ENCODE assay signal across 9 mouse cellular contexts in the genomic region with DNA sequence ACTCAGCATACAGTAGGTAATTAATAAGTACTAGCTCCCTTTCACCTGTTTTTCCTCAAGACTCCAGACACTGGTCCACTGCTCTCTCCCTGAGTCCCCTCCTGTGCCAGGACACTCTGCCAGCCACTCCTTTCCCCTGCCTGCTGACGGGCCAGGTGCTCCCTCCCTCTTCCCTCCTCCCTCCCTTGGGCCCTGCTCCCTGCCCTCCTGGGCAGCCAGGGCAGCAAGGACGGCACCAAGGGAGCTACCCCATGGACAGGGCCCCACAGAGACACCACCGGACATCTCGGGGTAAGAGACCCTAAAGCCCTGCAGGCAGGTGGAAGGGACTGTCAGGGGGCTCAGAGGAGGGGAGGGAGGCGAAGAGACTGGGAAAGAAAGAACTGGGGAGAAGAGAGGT. TPM values are rescaled to one million over a fixed set of nuclear protein-coding genes. Genes with fewer than 3 reads are reported as not detected.
DNase-seq lines count a peak whose midpoint lies in the region; ATAC-seq lines count a peak whose summit lies in the region.
"Had no signal": no experiment of that assay in that cellular context is flagged by ENCODE, and none has a peak within 500 bp of the region (broad histone marks: within the 10 kb centered on the region; RNA-seq: fewer than 3 reads in every experiment).

A gene (plus strand): TSS at position 154 of the 400 bp plus-strand sequence.

- no peak for DNase-seq in neural tube, embryonic 11.5 days (ENCODE audit: low spot score)
- DNase-seq in neural tube, embryonic 10.5 days (ENCODE audit: extremely low spot score, low spot score), result no peak
- DNase-seq in lung, postnatal 25 days (ENCODE audit: low spot score), result peak; percentile 66

- H3K9ac ChIP-seq in neural tube, embryonic 11.5 days (ENCODE audit: low read length), result peak within 1 kb of the TSS; percentile 6; the same call in 1 of the 2 replicates
- peak within 1 kb of the TSS; percentile 52 for H3K9ac ChIP-seq in embryonic facial prominence, embryonic 13.5 days
- peak within 1 kb of the TSS; percentile 62 for H3K9ac ChIP-seq in heart, embryonic 14.5 days (ENCODE audit: low read length)
- H3K9ac ChIP-seq in kidney, embryonic 16.5 days (replicated peaks; ENCODE audit: low read length), result peak within 1 kb of the TSS; percentile 55

- H3K4me3 ChIP-seq in neural tube, embryonic 11.5 days (ENCODE audit: low read depth, low read length), result no peak within 1 kb of the TSS
- H3K4me3 ChIP-seq in embryonic facial prominence, embryonic 13.5 days, result peak within 1 kb of the TSS; percentile 31
- H3K4me3 ChIP-seq in heart, embryonic 14.5 days (ENCODE audit: control insufficient read depth in 1 of 2, insufficient read depth in 1 of 2, low read depth in 1 of 2, low read length in 2 of 2), result peak within 1 kb of the TSS; percentile 27 to 37
- peak within 1 kb of the TSS; percentile 36 for H3K4me3 ChIP-seq in kidney, embryonic 16.5 days (ENCODE audit: low read length)

- ATAC-seq in neural tube, embryonic 11.5 days (ENCODE audit: insufficient read depth, low FRiP score, low TSS enrichment), result no peak
- no peak for ATAC-seq in embryonic facial prominence, embryonic 13.5 days (ENCODE audit: insufficient number of reproducible peaks, insufficient read depth, low FRiP score, low TSS enrichment, low read depth)
- ATAC-seq in heart, embryonic 14.5 days (ENCODE audit: insufficient number of reproducible peaks, insufficient read depth, low FRiP score, low read depth), result no peak
- peak; percentile 79 for ATAC-seq in kidney, embryonic 16.5 days (ENCODE audit: low FRiP score, low TSS enrichment)
- ATAC-seq in monocyte, adult 5-6 weeks (replicated peaks; ENCODE audit: insufficient number of reproducible peaks, low FRiP score, low TSS enrichment, poor library complexity, severe bottlenecking), result no peak
- ATAC-seq in activated CD4-positive, CD25-positive, alpha-beta regulatory T cell, adult 4 months, result no peak

- 14% methylated on average over 5 of the region's 5 CpGs for WGBS in neural tube, embryonic 11.5 days
- 7% methylated on average over 5 of the region's 5 CpGs for WGBS in embryonic facial prominence, embryonic 13.5 days
- WGBS in heart, embryonic 14.5 days, result 15% methylated on average over 5 of the region's 5 CpGs
- WGBS in kidney, embryonic 16.5 days, result 13% methylated on average over 5 of the region's 5 CpGs

- no peaks in the 10 kb centered on the region for H3K36me3 ChIP-seq in neural tube, embryonic 11.5 days (ENCODE audit: control insufficient read depth, insufficient read depth, low read length)
- no peaks in the 10 kb centered on the region for H3K36me3 ChIP-seq in embryonic facial prominence, embryonic 13.5 days
- H3K36me3 ChIP-seq in heart, embryonic 14.5 days (ENCODE audit: control insufficient read depth, insufficient read depth, low read length), result no peaks in the 10 kb centered on the region
- no peaks in the 10 kb centered on the region for H3K36me3 ChIP-seq in kidney, embryonic 16.5 days (ENCODE audit: insufficient read depth, low read length)

- H3K27ac ChIP-seq in neural tube, embryonic 11.5 days (ENCODE audit: low read depth, low read length), result no peak within 1 kb of the TSS
- H3K27ac ChIP-seq in embryonic facial prominence, embryonic 13.5 days, result no peak within 1 kb of the TSS
- 0 out of 4 replicates have a peak within 1 kb of the TSS, but pooled peaks have one; percentile 10 to 37 for H3K27ac ChIP-seq in heart, embryonic 14.5 days (replicated peaks in 1 of 2; ENCODE audit: control insufficient read depth in 1 of 2, insufficient read depth in 1 of 2, low read depth in 2 of 2, low read length in 2 of 2)
- H3K27ac ChIP-seq in kidney, embryonic 16.5 days (ENCODE audit: low read length), result peak within 1 kb of the TSS; percentile 32

- no peaks in the 10 kb centered on the region for H3K9me3 ChIP-seq in neural tube, embryonic 11.5 days (ENCODE audit: control insufficient read depth, low read length)
- no peaks in the 10 kb centered on the region for H3K9me3 ChIP-seq in embryonic facial prominence, embryonic 13.5 days
- no peaks in the 10 kb centered on the region for H3K9me3 ChIP-seq in heart, embryonic 14.5 days (ENCODE audit: control insufficient read depth, low read length)
- no peaks in the 10 kb centered on the region for H3K9me3 ChIP-seq in kidney, embryonic 16.5 days (ENCODE audit: low read length)

- no peaks in the 10 kb centered on the region for H3K27me3 ChIP-seq in neural tube, embryonic 11.5 days (ENCODE audit: control insufficient read depth, insufficient read depth, low read length)
- H3K27me3 ChIP-seq in embryonic facial prominence, embryonic 13.5 days, result peaks cover 26% of the 10 kb centered on the region
- peaks cover 3% of the 10 kb centered on the region; the same call in 1 of the 2 replicates for H3K27me3 ChIP-seq in heart, embryonic 14.5 days (ENCODE audit: control insufficient read depth, insufficient read depth, low read length)
- H3K27me3 ChIP-seq in kidney, embryonic 16.5 days (ENCODE audit: insufficient read depth, low read length), result no peaks in the 10 kb centered on the region
- H3K27me3 ChIP-seq: CH12.LX had no signal

- peak within 1 kb of the TSS; percentile 16; the same call in 1 of the 2 replicates for H3K4me2 ChIP-seq in neural tube, embryonic 11.5 days (ENCODE audit: low read depth)
- H3K4me2 ChIP-seq in embryonic facial prominence, embryonic 13.5 days, result peak within 1 kb of the TSS; percentile 55
- H3K4me2 ChIP-seq in heart, embryonic 14.5 days (ENCODE audit: low read length), result peak within 1 kb of the TSS; percentile 60
- peak within 1 kb of the TSS; percentile 62 for H3K4me2 ChIP-seq in kidney, embryonic 16.5 days (replicated peaks; ENCODE audit: low read depth, low read length)

- H3K4me1 ChIP-seq in neural tube, embryonic 11.5 days (ENCODE audit: control insufficient read depth, insufficient read depth, low read length), result peaks cover 5% of the 10 kb centered on the region
- peaks cover 36% of the 10 kb centered on the region for H3K4me1 ChIP-seq in embryonic facial prominence, embryonic 13.5 days
- H3K4me1 ChIP-seq in heart, embryonic 14.5 days (ENCODE audit: control insufficient read depth in 2 of 2, insufficient read depth in 2 of 2, low read length in 2 of 2), result peaks cover 11 to 21% of the 10 kb centered on the region in 2 experiments; a peak in 3 of 4 replicates
- peaks cover 22% of the 10 kb centered on the region for H3K4me1 ChIP-seq in kidney, embryonic 16.5 days (ENCODE audit: insufficient read depth, low read length)

RNA-seq across cellular contexts. Expression of the gene that starts here (rescaled TPM):
- 0.28 TPM in 1 of 2 replicates, not detected in the other for polyA plus RNA-seq in neural tube, embryonic 11.5 days (2014; fragmentation: Nextera tagmentation; extraction: Ambion mirVana)
- 2.3 TPM in 2 replicates for polyA plus RNA-seq in embryonic facial prominence, embryonic 13.5 days (2015; fragmentation: Nextera tagmentation; extraction: Ambion mirVana)
- 7.3 and 8.1 TPM in 2 replicates for polyA plus RNA-seq in heart, embryonic 14.5 days (2014; fragmentation: Nextera tagmentation; extraction: Ambion mirVana)
- 14.9 and 15.2 TPM in 2 replicates for polyA plus RNA-seq in kidney, embryonic 16.5 days (2015; fragmentation: Nextera tagmentation; extraction: Ambion mirVana)
- 0.38 TPM in 1 of 3 replicates, not detected in the others for total RNA-seq in monocyte, adult 5-6 weeks (2017)
- 1 to 10 TPM; 6.5 to 7.4 TPM for polyA plus RNA-seq in activated CD4-positive, CD25-positive, alpha-beta regulatory T cell, adult 4 months (2017; shearing (Covaris generic))

Comparison
In these comparisons a context has a peak if more than half of its experiments do, and no peak if none do; other contexts are left out.
1. H3K27ac ChIP-seq: peak in heart, embryonic 14.5 days (2 of 2) and kidney, embryonic 16.5 days (single experiment); none in neural tube, embryonic 11.5 days (single experiment) and embryonic facial prominence, embryonic 13.5 days (single experiment).
2. H3K9ac ChIP-seq: peak in every context shown above with its lines; median percentile 62 in heart, embryonic 14.5 days; 55 in kidney, embryonic 16.5 days; 52 in embryonic facial prominence, embryonic 13.5 days; 6 in neural tube, embryonic 11.5 days.
3. Peak in every context shown above with its lines, with median percentiles within 50 percentile points of each other: H3K4me2 ChIP-seq.